Mouse (Mus musculus): Measurements from ENCODE around the gene 4930412O13Rik.

Gene 4930412O13Rik

DNA sequence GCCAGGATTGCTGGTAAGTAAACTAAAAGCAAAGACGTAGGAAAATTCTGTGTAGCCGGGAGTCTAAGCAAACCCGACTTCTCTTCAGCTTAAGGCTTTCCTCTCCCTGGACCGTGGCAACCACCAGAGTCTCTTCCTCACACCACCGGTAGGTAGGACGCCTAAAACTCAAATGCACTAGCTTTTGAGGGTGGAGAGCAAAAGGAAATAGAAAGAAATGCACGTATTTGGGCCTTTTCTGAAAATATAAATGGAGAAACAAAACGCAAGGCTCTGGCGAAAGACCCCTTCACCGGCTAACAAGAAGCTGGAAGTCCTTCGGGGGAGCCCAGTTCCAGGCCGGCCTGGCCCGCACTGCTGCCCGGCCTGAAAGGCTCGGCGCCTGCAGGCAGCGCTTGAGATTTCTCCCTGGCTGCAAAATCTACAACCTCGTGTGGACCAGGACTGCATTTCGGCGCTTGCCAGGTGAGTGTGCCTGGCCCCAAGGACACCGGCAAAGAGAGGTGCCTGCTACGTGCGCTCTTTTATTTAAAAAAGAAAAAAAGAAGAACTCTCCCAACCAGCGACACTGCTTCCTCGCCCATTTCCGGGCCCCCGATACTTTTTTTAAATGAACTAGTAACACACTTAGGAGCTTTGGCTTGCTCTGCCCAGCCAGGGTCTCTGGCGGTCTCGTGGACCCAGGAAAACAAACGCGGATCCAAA lies 4.3 kb upstream of the 4930412O13Rik start:
- no peak for TF ChIP-seq GATA4 (IDR thresholded peaks at IDR 0.05; ENCODE audit: insufficient replicate concordance, low read length)

GRCm38 (mm10) chr2:9877326-9877690 lies 3.7 kb upstream of the 4930412O13Rik start:
- TF ChIP-seq GATA4 (IDR thresholded peaks at IDR 0.05; ENCODE audit: insufficient replicate concordance, low read length), result no peak

DNA sequence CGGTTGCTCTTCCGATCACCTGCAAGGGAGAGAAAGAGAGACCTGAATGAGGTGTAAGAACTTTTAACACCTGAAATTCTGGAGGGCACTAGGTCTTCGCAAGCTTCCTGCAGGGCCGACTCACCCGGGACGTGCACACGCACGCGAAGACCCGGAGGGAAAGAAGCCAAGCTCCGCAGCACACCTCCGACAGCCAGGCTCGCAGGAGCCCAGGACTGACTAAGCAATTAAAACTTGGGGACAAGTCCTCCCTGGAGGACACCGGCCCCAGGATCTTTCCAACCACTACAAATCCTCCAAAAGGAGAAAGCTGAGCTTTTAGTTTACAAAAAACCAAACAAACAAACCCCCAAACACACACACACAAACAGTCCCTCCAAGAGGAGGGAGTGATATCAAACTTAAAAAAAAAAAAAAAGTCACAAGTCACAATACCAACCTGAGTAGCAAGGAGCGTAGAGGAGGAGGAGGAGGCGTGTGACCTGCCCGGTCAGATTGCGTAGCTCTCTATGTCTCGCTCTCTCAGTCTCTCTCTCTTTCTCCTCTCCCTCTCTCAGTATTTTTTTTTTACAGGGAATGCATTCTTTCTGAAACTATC lies 3.0 kb upstream of the 4930412O13Rik start:
- TF ChIP-seq GATA4 (IDR thresholded peaks at IDR 0.05; ENCODE audit: insufficient replicate concordance, low read length), result no peak

GRCm38 (mm10) chr2:9878564-9879081 lies 2.4 kb upstream of the 4930412O13Rik start:
- no peak for TF ChIP-seq GATA4 (IDR thresholded peaks at IDR 0.05; ENCODE audit: insufficient replicate concordance, low read length)

DNA sequence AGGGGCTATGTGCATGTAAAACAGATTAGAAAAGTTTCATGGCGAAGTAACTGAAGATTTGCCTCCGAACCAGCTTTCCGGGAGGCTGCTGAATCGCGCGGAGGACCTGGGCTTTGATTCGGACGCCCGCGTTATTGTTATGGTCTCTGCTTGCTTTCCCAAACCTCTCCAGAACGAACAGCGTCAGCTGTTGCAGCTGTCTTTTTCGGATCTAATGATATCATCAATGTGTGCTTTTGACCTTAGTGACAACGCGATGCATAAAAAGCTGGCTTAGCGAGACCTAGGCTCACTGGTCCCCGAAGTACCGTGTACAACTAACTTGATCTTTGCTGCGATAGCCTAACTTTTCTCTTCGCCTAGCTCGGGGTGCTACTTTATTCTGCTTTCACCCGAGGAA lies 2.0 kb upstream of the 4930412O13Rik start:
- no peak for TF ChIP-seq GATA4 (IDR thresholded peaks at IDR 0.05; ENCODE audit: insufficient replicate concordance, low read length)

DNA sequence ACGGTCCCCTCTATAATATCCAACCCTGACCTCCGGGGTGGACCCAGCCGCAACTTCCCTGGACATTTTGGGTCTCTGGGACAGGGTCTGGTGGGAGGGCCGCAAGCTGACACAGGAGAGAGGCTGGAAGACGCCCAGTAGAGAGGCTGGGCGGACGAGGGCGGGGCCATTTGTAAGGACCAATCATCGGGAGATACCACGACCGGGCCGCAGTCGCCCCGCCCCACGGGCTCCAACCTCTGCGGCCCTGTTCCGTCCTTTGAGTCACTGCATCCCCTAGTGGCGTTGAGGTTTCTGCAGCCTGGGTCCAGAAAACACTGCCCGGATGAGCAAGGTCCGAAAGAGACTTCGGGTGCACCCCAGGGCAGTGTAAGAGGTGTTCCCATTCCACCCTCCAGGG lies 1.6 kb upstream of the 4930412O13Rik start:
- no peak; the same call in 1 of the 2 replicates for TF ChIP-seq GATA4 (IDR thresholded peaks at IDR 0.05; ENCODE audit: insufficient replicate concordance, low read length)

DNA sequence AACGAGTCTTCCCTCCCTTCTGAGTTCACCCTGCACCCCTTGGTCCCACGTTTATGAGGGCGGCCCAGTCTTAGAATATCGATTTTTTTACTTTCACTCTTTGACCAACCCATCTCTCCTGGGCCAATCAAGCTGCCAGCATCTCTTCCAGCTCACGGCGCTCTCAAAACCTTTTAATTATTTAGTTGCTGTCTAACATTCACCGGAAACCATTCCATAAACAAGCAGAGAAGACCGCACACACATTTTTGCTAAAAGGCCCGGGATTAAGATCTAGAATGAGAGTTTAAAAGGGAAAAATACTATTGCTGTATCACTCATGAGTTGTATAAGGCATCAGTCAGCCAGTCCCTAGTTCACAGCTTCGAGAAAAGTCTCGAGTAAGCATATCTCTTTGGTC lies 781 bp upstream of the 4930412O13Rik start:
- TF ChIP-seq GATA4 (IDR thresholded peaks at IDR 0.05; ENCODE audit: insufficient replicate concordance, low read length), result no peak

GRCm38 (mm10) chr2:9881611-9882023 lies 565 bp downstream of the 4930412O13Rik start:
- no peak for TF ChIP-seq GATA4 (IDR thresholded peaks at IDR 0.05; ENCODE audit: insufficient replicate concordance, low read length)

- TF ChIP-seq GATA4 (IDR thresholded peaks at IDR 0.05; ENCODE audit: insufficient replicate concordance, low read length), result no peak
These were observed 1.4 kb downstream of the 4930412O13Rik start for GRCm38 (mm10) chr2:9882371-9882925.

- no peak for TF ChIP-seq GATA4 (IDR thresholded peaks at IDR 0.05; ENCODE audit: insufficient replicate concordance, low read length)
These were observed 2.1 kb downstream of the 4930412O13Rik start for GRCm38 (mm10) chr2:9882926-9883802.

- TF ChIP-seq GATA4 (IDR thresholded peaks at IDR 0.05; ENCODE audit: insufficient replicate concordance, low read length), result no peak
These were observed 2.9 kb downstream of the 4930412O13Rik start for GRCm38 (mm10) chr2:9883803-9884532.

DNA sequence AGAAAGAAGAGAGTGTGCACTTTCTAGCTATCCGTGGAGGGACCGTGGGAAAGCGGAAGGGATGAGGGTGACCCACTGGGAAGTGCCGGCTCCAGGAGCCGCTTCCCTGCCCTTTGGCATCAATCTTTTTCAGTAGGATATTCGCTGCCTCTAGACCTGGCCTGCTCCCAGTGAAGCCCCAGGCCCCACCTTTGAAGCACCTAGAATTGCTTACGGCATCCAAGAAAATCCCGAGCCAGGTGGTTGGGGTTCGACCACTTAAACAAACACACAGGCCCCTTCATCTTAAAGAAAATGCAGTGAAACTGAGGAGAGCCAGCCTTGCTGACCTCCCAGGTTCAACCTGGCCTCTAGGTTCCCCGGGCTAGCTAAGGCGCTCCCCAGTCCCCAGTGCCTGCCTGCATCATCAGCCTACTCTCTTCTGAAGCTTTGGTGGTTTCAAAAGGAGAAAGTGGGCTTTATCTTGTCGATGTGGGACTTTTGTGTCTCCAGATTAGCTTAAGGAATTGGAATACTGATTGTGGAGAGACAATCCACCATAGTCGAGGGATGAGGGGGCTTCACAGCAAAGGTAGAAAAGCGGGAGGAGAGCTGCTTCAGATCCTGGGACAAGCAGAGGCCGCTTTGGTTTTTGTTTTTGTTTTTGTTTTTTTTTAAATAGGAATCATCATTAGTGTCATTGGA lies 3.6 kb downstream of the 4930412O13Rik start:
- TF ChIP-seq GATA4 (IDR thresholded peaks at IDR 0.05; ENCODE audit: insufficient replicate concordance, low read length), result no peak

DNA sequence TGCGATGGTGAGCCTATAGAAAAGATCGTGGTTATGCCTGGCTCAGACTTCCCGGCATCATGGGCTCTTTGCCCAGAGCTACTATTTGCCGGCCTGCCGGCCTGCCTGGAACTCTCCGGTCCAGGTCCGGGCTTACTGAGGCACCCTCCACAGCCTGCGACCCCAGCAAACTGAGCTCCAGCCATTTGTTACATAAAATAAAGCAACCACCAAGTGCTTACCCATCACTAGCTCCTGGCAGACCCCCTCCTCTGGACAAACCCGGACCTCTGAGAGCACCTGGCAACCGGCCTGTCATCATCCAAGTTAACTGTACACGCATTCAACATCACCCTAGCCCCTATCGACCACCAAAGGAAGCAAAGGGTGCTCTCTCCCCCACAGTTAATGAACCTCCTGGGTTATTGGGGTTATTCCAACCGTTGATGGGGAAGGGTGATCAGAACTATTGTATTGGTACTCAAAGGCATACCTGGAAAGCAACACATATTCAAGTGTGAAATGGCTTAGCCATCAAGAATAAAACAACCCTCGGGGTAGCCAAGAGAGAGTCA lies 4.2 kb downstream of the 4930412O13Rik start:
- no peak for TF ChIP-seq GATA4 (IDR thresholded peaks at IDR 0.05; ENCODE audit: insufficient replicate concordance, low read length)

DNA sequence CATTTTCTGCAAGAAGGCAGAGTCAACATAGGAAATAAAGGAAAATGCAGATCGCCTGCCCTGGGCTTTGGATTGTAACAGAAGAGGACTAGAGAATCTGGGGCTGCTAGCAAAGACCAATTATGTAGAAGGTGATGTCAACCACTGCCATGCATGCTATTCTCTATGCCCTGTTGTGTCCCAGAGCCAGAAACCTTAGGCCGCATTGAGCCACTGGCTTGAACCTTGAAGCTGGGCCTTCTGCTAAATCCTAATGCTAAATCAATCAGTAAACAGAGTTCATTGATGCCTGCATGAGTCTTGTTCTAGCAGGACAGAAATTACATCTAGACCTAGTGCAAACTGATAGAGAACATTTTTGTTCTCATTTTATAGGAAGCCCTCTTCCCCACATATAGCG lies 5.0 kb downstream of the 4930412O13Rik start:
- no peak for TF ChIP-seq GATA4 (IDR thresholded peaks at IDR 0.05; ENCODE audit: insufficient replicate concordance, low read length)

Measured in liver, adult (tissue).